Mouse (Mus musculus) mouse trophoblast stem cell (cell line): ENCODE data around the gene 4930404H24Rik.

Source experiments
- in situ Hi-C, 2 experiments: fragments of 300-500 bp; cut with MseI, MboI; formaldehyde crosslinking; loops; 2 replicates in 1 of 2; 3 replicates in 1 of 2; pipeline ENCODE4 v1.15.1; 2025

4930404H24Rik gene

DNA sequence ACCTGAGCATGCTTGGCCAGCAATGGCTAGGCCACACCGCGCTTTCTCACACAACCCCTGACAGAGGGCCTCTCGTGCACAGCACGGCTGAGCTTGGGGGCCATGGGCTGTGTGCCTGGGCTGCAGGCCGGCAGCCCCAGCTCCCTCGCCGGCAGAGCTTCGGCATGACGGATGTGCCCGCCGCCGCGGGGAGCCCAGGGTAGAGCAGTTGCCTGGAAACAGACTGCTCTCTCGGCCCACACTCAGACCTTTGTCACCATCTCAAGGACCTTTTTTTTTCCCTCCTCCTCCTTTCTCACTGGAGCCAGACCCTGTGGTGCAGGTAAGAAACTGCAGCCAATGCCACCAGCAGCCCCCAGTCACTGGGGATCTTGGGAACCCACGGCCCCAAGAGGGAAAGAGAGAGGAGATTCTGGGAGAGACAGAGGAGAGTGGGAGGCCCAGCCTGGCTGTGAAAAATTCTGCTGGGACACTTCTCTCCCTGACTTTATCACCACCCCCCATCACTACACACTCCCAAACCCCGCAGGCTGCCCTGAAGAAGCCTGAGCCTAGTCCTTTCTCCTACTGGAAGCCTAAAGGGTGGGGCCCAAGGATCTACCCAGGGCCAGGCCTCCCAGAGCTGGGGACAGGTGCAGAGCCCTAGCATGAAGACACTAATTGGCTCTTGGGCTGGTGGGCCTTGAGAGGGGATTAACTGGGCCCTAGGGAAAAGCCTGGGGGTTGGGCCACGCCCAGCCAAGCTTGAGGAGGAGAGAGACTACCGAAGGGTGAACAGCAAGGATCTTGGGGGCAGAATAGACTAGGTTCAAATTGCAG is 16.8 kb downstream of the 4930404H24Rik start:
- in situ Hi-C loops: no loop called here

DNA sequence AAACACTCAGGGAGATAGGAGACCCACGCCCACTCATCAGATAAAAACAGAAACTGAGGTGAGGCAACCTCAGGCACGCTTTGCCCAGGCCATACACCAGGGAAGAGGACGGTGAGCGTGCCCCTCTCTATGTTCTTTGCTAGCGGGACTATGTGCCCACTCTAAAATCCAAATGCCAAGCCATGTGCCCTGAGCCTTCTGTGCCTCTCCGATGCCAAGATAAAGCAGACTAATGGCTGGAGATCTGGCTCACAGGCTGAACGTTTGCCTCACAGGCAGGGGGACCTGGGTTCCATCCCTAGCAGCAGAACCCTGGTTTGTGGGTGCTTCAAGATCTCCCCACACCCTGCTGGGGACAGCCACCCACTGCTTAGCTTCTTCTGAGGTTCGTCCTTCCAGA is 17.5 kb downstream of the 4930404H24Rik start:
- in situ Hi-C loops: no loop called here

- in situ Hi-C loops: no loop called here
Measured at GRCm38 (mm10) chr2:153511562-153511961, 19.0 kb downstream of the 4930404H24Rik start.

- in situ Hi-C loops: no loop called here
Measured at GRCm38 (mm10) chr2:153512416-153513323, 20.1 kb downstream of the 4930404H24Rik start.

- in situ Hi-C loops: no loop called here
Measured at GRCm38 (mm10) chr2:153513983-153514382, 21.4 kb downstream of the 4930404H24Rik start.

DNA sequence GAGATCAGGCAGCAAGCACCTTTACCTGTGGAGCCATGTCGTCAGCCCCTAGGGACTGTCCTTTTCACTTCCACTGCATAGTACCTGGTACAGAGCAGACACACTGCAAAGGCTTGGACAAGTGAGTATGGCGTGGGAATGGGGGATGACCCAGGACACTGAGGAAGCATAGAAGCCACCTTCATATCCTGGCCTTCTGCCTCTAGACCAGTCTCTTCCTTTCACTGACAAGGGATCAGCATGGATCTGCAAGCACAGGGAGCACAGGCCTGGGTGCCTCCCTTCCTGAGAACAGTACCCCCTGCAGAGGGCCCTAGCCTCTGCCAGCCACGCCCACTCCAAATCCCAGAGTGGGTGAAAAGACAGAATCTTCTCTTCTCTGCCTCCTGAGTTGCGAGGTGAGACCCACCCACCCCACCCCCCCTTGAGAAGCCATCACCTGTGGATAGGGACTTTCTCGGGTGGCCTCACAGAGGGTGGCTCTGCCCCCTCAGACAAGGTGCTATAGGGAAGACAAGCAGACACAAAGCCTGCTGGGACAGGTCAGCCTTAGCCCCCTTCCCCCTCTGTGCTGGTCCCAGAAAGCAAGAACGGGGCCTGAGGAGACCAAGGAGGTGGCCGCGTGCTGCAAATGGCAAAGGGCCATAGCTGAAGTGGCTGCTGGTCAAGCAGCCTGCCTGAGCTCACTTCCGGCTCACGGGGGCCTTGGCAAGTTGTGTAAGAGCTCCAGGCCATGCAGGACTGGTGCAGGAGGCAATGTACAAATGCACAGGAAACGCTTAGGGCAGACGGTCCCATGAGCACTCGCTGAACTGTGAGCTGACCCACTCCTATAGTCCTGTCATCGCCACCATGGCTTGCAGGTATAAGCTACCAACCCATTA is 22.1 kb downstream of the 4930404H24Rik start:
- in situ Hi-C loops: no loop called here

DNA sequence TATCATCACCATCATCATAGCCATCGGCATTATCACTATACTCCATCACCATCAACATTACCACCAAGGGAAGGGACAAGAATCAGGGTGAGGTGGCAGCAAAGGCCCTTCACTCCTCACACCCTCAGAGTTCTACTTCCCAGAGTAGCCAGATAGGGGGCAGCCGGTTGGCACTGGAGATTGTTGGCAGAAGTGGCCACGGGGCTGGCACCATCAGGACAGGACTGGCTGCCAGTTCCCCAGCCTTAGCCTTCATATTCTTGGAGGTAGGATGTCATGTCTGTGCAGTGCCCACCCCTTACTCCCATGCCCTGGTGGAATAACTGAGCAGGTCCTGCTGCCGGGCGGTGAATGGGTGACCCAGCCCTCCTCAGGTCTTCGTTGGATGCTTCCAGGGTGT is 23.0 kb downstream of the 4930404H24Rik start:
- in situ Hi-C loops: no loop called here

DNA sequence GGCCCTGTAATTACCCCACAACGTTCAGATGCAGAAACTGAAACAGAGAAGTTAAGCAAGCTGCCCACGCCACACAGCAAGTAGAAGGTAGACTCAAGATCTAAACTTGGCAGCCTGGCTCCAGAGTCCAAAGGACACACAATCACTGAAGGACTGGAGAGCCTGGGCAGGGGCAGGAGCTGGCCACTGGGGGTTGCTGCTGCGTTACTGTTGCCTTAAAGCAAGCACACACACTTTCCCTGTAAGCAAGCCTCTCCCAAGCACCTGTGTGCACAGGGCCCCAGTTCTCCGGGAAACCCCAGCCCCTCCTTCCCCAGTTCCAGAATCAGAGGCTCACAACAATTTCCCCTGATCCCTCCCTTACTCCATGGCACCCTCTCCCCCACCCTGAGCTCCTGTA is 24.4 kb downstream of the 4930404H24Rik start:
- in situ Hi-C loops: no loop called here

DNA sequence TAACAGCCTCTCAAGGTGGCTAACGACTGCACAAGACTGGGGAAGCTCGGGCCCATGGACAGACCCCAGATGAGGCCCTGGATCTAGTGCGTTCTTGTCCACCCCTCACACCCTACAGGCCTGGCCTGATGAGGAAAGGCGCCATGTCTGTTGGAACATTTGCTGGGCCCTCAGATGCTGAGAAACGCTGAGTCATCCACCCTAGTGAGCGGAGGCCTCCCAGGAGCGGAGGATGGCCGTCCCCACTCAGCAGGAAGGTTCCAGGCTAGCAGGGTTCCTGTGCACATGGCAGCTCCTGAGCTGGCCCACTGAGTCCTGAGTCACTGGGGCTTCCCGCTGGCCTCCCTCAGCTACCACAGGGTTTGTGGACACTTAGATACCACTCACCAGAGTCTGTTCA is 27.5 kb downstream of the 4930404H24Rik start:
- in situ Hi-C loops: no loop called here

DNA sequence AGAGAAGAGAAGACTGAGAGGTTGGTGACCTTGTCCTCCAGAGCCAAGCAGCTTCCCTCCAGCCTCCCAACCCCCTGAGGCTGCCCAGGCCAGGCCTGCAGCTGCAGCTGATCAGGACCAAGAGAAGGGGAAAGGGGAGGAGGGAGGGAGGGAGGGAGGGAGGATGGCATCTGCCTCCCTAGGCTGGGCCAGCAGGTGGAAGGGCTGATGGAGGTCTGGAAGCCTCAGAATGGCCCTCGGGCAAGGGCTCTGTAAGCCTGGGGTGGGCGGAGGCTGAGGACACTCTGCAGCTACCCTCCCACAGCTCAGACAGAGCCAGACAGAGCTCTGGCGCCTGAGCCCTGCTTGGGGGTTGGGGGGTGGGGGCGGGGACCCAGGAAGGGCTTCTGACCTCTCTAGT is 29.7 kb downstream of the 4930404H24Rik start:
- in situ Hi-C loops: no loop called here

DNA sequence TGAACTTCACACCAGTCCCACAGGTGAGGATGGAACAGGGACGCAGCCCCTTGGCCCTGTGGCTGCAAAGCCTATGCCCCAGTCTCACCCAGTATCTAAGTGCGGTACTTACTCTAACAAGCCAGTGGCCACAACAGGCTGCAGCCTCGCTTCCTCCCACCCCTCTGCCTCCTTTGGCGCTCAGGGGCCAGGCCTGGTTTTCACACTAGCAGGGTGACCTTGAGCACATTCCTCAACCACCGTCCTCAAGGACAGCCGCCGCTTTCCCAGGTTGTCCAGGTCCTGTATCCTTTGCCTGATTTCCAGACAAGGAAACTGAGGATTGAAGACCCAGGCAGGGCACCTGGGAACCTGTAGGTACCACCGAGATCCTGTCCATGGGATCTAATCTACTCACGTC is 30.6 kb downstream of the 4930404H24Rik start:
- in situ Hi-C loops: no loop called here

DNA sequence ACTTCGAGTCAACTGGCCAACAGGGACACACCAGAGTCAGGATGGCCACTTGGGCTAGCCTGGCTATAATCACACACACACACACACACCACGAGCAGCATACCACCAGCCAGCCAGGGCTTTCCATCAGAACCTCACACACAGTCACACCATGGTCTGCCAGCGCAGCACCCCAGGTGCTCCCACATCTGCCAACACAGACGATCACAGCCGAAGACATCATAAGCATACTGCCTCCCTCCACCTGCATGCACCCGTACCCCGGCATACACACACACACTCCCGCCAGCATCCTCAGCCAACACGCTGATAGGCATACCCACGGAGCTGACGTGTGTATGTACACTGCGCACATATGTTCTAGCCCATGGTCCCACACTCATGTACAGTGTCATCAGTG is 31.1 kb downstream of the 4930404H24Rik start:
- in situ Hi-C loops: no loop called here

GRCm38 (mm10) chr2:153524727-153525126 is 32.1 kb downstream of the 4930404H24Rik start:
- in situ Hi-C loops: no loop called here

- in situ Hi-C loops: no loop called here
Measured at GRCm38 (mm10) chr2:153525906-153526311, 33.3 kb downstream of the 4930404H24Rik start.

DNA sequence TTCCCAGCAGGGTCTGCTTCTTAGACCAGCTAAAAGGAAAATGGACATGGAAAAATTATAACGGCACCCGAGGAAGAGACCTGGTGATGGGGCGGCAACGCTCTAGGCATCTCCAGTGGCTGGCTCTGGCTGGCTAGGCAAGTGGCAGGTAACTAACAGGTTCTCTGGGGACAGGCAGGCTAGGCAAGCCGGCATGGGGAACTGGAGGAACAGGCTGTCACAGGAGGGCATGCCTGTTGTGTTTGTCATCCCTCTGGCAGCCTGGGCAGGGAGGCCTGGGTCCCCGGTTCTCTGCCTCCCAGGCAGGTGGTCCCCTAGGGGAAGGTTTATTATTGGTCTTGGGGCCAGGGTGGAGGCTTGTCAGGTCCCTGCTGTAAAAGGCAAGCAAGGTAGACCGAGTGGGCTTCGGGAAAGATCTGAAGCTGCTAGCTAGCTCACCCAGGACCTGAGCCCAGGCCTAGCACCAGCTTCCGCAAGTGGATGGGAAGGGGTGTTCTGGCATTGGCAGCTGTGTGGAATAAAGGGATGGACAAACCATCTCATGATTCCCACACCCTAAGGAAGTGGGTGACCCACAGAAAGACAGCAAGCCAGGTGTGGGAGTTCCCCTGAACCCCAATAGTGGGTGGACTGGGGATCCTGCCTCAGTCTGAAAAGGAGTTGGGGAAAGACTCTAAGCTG is 34.4 kb downstream of the 4930404H24Rik start:
- in situ Hi-C loops: no loop called here

DNA sequence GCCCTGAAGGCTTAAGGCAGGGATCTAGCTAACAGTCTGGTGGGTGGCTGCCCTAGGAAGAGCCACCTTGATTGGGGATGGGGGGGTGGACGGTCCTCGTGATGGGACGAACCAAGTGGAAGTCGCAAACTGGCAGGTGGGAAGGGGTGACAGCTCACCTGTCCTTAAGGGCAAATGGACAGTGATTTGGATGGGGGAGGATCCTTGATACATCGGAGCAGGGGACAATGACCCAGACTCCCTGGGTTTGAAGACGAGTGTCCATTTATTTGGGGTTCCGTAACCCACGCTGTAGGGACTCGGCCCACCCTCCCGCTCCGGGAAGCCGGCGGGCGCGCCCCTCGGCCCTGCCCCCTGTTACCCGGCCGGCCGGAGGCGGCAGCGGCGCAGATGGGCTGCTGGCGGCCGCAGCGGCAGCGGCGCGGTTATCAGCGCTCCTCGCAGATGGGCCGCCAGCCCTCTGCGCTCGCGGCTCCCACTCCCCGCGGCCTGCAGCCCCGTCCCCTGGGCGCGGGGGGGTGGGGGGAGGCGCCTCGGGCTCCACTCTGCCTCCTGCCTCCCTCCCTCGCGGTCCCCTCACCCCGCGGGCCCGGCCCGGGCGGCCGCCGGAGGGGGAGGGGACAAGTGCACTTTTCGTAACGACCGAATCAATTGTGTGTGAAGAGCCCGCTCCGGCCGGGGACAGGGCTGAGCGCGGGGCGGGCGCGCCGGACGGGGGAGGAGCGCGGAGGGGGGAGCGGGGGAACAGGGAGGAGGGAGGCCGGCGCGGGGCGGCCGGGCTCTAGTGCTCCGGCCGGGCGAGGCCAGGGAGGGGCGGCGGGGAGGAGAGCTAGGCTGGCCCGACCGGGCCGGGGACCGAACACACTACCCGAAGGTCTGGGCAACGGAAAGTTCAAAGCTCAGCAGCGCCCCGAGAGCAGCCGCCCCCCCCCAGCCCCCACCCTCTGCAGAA is 35.3 kb downstream of the 4930404H24Rik start:
- in situ Hi-C loops: no loop called here

- in situ Hi-C loops: no loop called here
Measured at GRCm38 (mm10) chr2:153528571-153529364, 36.2 kb downstream of the 4930404H24Rik start.

DNA sequence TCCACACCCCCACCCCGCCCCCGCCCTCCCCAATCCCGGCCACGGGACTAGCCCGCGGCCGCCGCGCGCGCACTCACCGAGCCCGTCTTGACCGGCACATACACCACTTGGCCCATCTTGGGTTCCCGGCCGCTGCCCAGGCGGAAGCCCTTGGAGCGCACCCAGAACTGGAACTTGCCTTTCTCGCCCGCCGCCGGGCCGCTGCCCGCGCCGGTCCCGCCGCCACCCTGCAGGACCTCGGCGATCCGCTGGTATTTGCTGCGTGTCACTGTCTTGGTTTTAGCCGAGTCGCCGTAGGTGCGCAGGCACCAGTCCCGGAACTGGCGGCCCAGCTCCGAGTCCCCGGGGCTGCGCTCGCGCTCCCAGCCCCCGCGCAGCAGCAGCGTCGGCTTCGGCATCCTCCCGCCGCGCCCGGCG is 36.8 kb downstream of the 4930404H24Rik start:
- in situ Hi-C loops: no loop called here
